Mouse (Mus musculus): ENCODE results near the gene Pcsk6.

Pcsk6 gene

DNA sequence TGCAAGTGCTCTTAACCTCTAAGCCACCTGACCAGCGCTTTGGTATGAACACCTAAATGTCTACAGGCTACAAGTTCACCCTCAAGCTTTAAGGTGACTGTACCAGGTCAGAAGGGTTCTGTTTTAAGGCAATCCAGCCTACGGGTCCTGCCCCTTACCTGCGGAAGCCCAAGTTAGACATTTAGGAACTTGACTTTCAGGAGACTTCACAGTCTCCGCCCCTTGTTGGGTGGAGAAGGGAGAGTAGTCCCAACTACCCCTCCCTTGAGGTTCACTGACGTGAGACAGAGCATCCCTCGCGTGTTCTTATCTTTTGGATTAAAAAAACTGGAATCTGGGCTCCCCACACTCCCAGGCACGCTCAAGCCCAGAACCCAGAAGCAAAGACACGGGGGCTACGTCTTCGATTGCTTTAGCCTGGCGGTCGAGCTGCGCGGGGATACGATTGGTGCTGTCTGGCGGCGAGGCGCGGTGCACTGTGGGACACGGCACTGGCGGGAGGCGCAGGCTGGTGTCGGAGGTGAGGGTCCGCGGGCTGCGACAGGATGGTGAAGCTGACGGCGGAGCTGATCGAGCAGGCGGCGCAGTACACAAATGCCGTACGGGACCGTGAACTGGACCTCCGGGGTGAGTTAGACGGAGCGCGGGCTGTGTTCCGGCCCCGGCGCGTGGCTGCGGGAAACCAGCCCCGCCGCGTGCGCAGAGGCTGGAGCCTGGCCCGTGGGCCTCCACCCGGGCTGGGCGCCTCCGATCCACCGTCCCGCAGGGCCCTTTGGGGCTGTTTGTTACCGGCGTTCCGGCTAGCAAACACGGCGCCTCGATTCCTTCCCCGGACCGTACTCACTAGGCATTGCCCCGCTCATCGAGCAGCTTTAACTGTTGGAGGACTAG, 198.8 kb downstream of the Pcsk6 start:
- peak; percentile 95 for DNase-seq

GRCm38 (mm10) chr7:66061057-66061456, 199.5 kb downstream of the Pcsk6 start:
- DNase-seq = no peak

DNA sequence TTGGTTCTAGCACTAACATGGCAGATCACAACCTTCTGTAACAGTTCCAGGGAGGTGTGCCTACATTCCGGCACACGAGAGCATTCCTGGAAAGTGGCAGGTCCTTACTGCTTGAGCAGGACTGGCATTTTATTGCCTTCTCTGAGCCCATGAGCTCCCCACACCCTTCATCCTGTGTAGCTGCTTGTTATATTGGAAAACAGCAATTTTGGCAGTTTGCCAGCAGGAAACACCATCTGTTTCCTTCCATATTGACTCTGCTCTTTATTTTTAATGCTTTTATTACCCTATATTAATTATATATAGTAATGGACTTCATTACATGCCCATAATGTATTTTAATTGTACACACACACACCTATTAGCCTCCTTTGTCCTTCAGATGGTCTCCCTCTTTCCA, 214.9 kb downstream of the Pcsk6 start:
- no peak for DNase-seq

- DNase-seq = peak; percentile 98
Measured at GRCm38 (mm10) chr7:66079364-66080230, 218.1 kb downstream of the Pcsk6 start, which contains the start of gene Selenos. Gene Selenos (plus strand): TSS chr7:66079649.

DNA sequence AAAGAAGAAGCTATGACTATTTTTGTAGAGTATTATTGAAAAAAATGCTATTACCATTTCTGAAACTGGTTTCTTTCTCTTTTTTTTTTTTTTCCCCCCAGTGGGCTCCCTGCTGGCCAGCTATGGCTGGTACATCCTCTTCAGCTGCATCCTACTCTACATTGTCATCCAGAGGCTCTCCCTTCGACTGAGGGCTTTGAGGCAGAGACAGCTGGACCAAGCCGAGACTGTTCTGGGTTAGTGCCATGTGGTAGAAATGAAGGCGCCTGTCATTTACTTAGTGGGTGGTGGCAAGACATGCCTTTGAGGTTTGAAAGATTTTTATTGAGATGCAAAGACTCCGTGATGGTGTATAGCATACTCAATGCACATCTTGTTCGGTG, 218.7 kb downstream of the Pcsk6 start:
- no peak for DNase-seq

DNA sequence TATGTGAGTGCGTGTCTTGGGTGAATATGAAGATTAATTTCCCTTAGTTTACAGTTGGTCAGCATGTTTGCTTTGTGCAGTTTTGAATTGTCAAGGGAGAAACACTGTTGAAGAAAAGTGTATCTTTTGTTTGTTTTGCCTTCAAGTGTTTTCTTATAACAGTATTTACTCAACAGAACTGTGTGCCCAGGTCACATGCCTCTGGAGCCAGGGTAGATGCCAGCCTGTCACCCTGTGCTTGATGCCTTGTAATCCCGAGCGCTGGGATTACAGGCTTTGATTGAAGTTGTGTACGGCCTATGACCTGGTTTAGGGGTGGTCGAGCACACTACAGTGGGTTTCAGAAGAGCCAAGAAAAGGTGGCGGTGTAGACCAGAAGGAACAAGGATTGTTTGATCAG, 222.2 kb downstream of the Pcsk6 start:
- DNase-seq = no peak

DNA sequence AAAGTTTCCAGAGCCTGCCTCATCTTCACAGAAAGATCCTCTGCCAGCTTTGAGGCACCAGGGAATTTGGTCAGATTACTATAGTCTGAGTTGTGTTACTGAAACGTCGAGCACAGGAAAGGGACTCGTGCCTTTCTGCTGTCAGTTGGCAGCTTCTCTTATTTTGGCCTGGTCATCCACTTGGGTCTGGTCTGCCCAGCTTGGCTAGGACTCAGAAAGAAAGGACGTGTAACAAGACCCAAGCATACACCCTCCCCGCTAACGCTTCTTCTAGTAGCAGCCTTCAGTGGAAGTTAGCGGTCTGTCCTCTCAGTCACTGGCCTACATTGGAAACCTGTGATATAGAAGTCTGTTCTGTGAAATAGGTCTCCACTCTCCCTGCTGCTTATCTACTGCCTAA, 223.0 kb downstream of the Pcsk6 start:
- DNase-seq = no peak

DNA sequence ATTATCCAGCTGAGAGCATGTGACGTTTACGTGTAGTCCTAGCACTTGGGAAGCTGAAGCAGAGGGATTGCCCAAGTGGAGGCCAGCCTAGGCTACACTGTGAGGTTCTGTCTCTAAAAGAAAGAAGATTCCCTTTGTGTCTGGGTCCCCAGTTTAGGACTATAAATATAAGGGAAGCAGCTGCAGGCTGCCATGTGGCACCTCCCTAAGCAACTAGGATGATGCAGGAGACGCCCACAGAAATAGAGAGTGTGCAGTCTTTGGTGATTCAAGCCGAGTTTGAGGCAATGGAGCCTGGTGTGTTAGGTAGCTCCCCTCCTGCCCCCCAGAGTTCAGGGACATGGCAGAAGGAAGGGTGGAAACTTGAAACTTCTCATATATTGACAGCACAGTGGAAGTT, 226.1 kb downstream of the Pcsk6 start:
- DNase-seq = no peak

GRCm38 (mm10) chr7:66088077-66088476, 226.5 kb downstream of the Pcsk6 start:
- DNase-seq = no peak

GRCm38 (mm10) chr7:66090676-66091190, 229.2 kb downstream of the Pcsk6 start:
- DNase-seq = no peak

- no peak for DNase-seq
Measured at GRCm38 (mm10) chr7:66091553-66091952, 230.0 kb downstream of the Pcsk6 start.

GRCm38 (mm10) chr7:66092656-66093055, 231.1 kb downstream of the Pcsk6 start:
- no peak for DNase-seq

DNA sequence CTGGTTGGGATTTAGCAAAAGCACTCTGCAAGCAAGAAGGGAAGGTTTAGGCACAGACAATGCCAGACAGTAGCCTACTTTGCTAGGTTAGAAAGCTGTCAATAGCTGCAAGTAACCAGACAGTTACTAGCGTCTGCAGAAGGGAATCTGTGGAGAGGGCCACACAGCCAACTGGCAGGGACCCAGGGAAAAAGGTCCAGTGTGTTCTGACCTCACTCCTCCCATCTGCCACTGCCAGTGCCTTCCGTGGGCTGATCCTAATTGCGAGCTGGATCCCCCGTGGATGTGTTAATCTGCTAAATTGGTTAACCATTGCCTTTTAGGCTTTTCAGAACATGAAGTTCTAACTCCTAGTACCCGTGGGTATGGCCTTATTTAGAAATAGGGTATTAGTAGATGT, 232.6 kb downstream of the Pcsk6 start:
- no peak for DNase-seq

- DNase-seq = no peak
Measured at GRCm38 (mm10) chr7:66098803-66099202, 237.3 kb downstream of the Pcsk6 start.
